Mouse (Mus musculus): ENCODE measurements around the gene Cldn4.

The Cldn4 gene

GRCm38 (mm10) chr5:134929988-134930387 is 16.7 kb downstream of the Cldn4 start:
- no peak for DNase-seq

GRCm38 (mm10) chr5:134926726-134927125 is 20.0 kb downstream of the Cldn4 start:
- no peak for DNase-seq

GRCm38 (mm10) chr5:134923141-134923540 is 23.6 kb downstream of the Cldn4 start:
- no peak for DNase-seq

- DNase-seq, result no peak
Measured at GRCm38 (mm10) chr5:134921106-134921505, 25.6 kb downstream of the Cldn4 start.

GRCm38 (mm10) chr5:134920106-134920687 is 26.5 kb downstream of the Cldn4 start:
- DNase-seq, result no peak

- DNase-seq, result no peak
Measured at GRCm38 (mm10) chr5:134919097-134919496, 27.6 kb downstream of the Cldn4 start.

- peak; percentile 67 for DNase-seq
Measured at GRCm38 (mm10) chr5:134918071-134918832, 28.5 kb downstream of the Cldn4 start.

- no peak for DNase-seq
Measured at GRCm38 (mm10) chr5:134915311-134915710, 31.4 kb downstream of the Cldn4 start, which contains the start of gene Cldn13. Gene Cldn13, minus strand, starts transcription at chr5:134915526.

- no peak for DNase-seq
Measured at GRCm38 (mm10) chr5:134914510-134914909, 32.2 kb downstream of the Cldn4 start.

- DNase-seq, result no peak
Measured at GRCm38 (mm10) chr5:134913753-134914152, 33.0 kb downstream of the Cldn4 start.

- DNase-seq, result no peak
Measured at GRCm38 (mm10) chr5:134913352-134913751, 33.4 kb downstream of the Cldn4 start.

- DNase-seq, result no peak
Measured at GRCm38 (mm10) chr5:134911901-134912300, 34.8 kb downstream of the Cldn4 start.

- DNase-seq, result peak; percentile 96
Measured at GRCm38 (mm10) chr5:134907135-134907534, 39.6 kb downstream of the Cldn4 start.

GRCm38 (mm10) chr5:134906633-134907032 is 40.1 kb downstream of the Cldn4 start, which contains the start of gene Tmem270:
Gene Tmem270, minus strand, starts transcription at chr5:134906733.
- no peak for DNase-seq

GRCm38 (mm10) chr5:134901644-134902027 is 45.1 kb downstream of the Cldn4 start:
- no peak for DNase-seq

GRCm38 (mm10) chr5:134901012-134901643 is 45.6 kb downstream of the Cldn4 start:
- DNase-seq, result peak; percentile 20

GRCm38 (mm10) chr5:134897596-134897995 is 49.1 kb downstream of the Cldn4 start:
- DNase-seq, result no peak

GRCm38 (mm10) chr5:134896965-134897364 is 49.8 kb downstream of the Cldn4 start:
- DNase-seq, result no peak

GRCm38 (mm10) chr5:134895291-134895690 is 51.4 kb downstream of the Cldn4 start:
- DNase-seq, result no peak
